Comparison of ENCODE assay signal across 14 mouse cellular contexts in genomic region chr13:18824420-18825123, GRCm38 (mm10).
DNase-seq lines count a peak whose midpoint lies in the region; ATAC-seq and TF ChIP-seq lines count a peak whose summit lies in the region.
"Had no signal": no experiment of that assay in that cellular context is flagged by ENCODE, and none has a peak within 500 bp of the region (broad histone marks: within the 10 kb centered on the region; RNA-seq: fewer than 3 reads in every experiment).

No protein-coding gene starts in this region.

- TF ChIP-seq POLR2A in kidney, adult 2 months (IDR thresholded peaks at IDR 0.05; ENCODE audit: low read depth, low read length) = no peak

- DNase-seq in frontal cortex, postnatal 25 days (ENCODE audit: low spot score in 2 of 2) = no peak
- peak; percentile 64 for DNase-seq in brain, adult 2 months (ENCODE audit: low read depth, low spot score)
- DNase-seq in forebrain, postnatal 0 days = peak; percentile 46
- DNase-seq in heart, postnatal 25 days (ENCODE audit: low spot score) = no peak
- no peak for DNase-seq in kidney, adult 2 months
- DNase-seq: adrenal gland, adult 2 months; heart, postnatal 10 days; kidney, postnatal 36 days; lung, postnatal 10 days had no signal

- H3K4me1 ChIP-seq in forebrain, postnatal 0 days (ENCODE audit: insufficient read depth) = no peaks in the 10 kb centered on the region
- H3K4me1 ChIP-seq in midbrain, embryonic 13.5 days (replicated peaks) = peaks cover 12% of the 10 kb centered on the region
- no peaks in the 10 kb centered on the region for H3K4me1 ChIP-seq in intestine, postnatal 0 days (replicated peaks; ENCODE audit: control insufficient read depth, insufficient read depth, low read length)
- no peaks in the 10 kb centered on the region for H3K4me1 ChIP-seq in kidney, adult 2 months (ENCODE audit: control insufficient read depth, insufficient read depth, low read length)

- no peak overlapping the region for H3K4me2 ChIP-seq in forebrain, postnatal 0 days (ENCODE audit: low read depth)
- 0 out of 2 replicates have a peak overlapping the region, but pooled peaks have one; percentile 1 for H3K4me2 ChIP-seq in midbrain, embryonic 13.5 days (replicated peaks)
- no peak overlapping the region for H3K4me2 ChIP-seq in intestine, postnatal 0 days (replicated peaks; ENCODE audit: low read depth)
- H3K4me2 ChIP-seq: liver, embryonic 11.5 days had no signal

- 56% methylated on average over 10 of the region's 10 CpGs for WGBS in forebrain, postnatal 0 days
- WGBS in midbrain, embryonic 13.5 days = 54% methylated on average over 10 of the region's 10 CpGs
- WGBS in intestine, postnatal 0 days = 69% methylated on average over 10 of the region's 10 CpGs
- WGBS in kidney, adult 2 months = 86% methylated on average over 10 of the region's 10 CpGs

- H3K36me3 ChIP-seq in forebrain, postnatal 0 days (ENCODE audit: insufficient read depth) = peaks cover 19% of the 10 kb centered on the region
- H3K36me3 ChIP-seq in midbrain, embryonic 13.5 days = peaks cover 9% of the 10 kb centered on the region
- H3K36me3 ChIP-seq in intestine, postnatal 0 days (ENCODE audit: control insufficient read depth, insufficient read depth) = peaks cover 27% of the 10 kb centered on the region
- H3K36me3 ChIP-seq in kidney, adult 2 months (ENCODE audit: control insufficient read depth, insufficient read depth, low read length) = peaks cover 3% of the 10 kb centered on the region

- no peak for TF ChIP-seq CTCF in forebrain, postnatal 0 days (IDR thresholded peaks at IDR 0.05; ENCODE audit: low read depth)
- no peak for TF ChIP-seq CTCF in intestine, postnatal 0 days (IDR thresholded peaks at IDR 0.05; ENCODE audit: low read depth)
- no peak for TF ChIP-seq CTCF in kidney, adult 2 months (conservative IDR thresholded peaks at IDR 0.05; ENCODE audit: insufficient read depth, insufficient read length, low read depth, low read length)

- H3K4me3 ChIP-seq in forebrain, postnatal 0 days (ENCODE audit: low read depth, low read length) = no peak overlapping the region
- H3K4me3 ChIP-seq in midbrain, embryonic 13.5 days (replicated peaks) = no peak overlapping the region
- no peak overlapping the region for H3K4me3 ChIP-seq in intestine, postnatal 0 days (ENCODE audit: low read depth, low read length)
- no peak overlapping the region for H3K4me3 ChIP-seq in kidney, adult 2 months (ENCODE audit: insufficient read depth, low read depth, low read length)

- peak; percentile 65 for ATAC-seq in frontal cortex, adult (ENCODE audit: low TSS enrichment)
- ATAC-seq in forebrain, postnatal 0 days = peak; percentile 82
- ATAC-seq in midbrain, embryonic 13.5 days = peak; percentile 79
- ATAC-seq in intestine, postnatal 0 days = no peak
- ATAC-seq: intestine, embryonic 16.5 days had no signal

- H3K9me3 ChIP-seq in forebrain, postnatal 0 days (ENCODE audit: low read length) = no peaks in the 10 kb centered on the region
- no peaks in the 10 kb centered on the region for H3K9me3 ChIP-seq in midbrain, embryonic 13.5 days
- no peaks in the 10 kb centered on the region for H3K9me3 ChIP-seq in intestine, postnatal 0 days (ENCODE audit: control insufficient read depth)

- H3K9ac ChIP-seq in forebrain, postnatal 0 days = no peak overlapping the region
- no peak overlapping the region for H3K9ac ChIP-seq in midbrain, embryonic 13.5 days (replicated peaks)
- H3K9ac ChIP-seq in intestine, postnatal 0 days (ENCODE audit: low read depth, low read length) = no peak overlapping the region

- H3K27ac ChIP-seq in forebrain, postnatal 0 days (ENCODE audit: low read depth, low read length) = peak overlapping the region; percentile 57
- H3K27ac ChIP-seq in midbrain, embryonic 13.5 days = peak overlapping the region; percentile 71
- no peak overlapping the region for H3K27ac ChIP-seq in intestine, postnatal 0 days (ENCODE audit: low read depth, low read length)
- H3K27ac ChIP-seq in kidney, adult 2 months (ENCODE audit: insufficient read depth, low read depth, low read length) = no peak overlapping the region

- no peaks in the 10 kb centered on the region for H3K27me3 ChIP-seq in forebrain, postnatal 0 days (ENCODE audit: insufficient read depth, low read length)
- H3K27me3 ChIP-seq in midbrain, embryonic 13.5 days = no peaks in the 10 kb centered on the region
- H3K27me3 ChIP-seq in intestine, postnatal 0 days (replicated peaks; ENCODE audit: control insufficient read depth, insufficient read depth, low read length) = no peaks in the 10 kb centered on the region
- no peaks in the 10 kb centered on the region for H3K27me3 ChIP-seq in kidney, adult 2 months (replicated peaks; ENCODE audit: control insufficient read depth, insufficient read depth, low read length)

- intact Hi-C loops in heart, postnatal 25 days (cut with DNase I) = no loop called here

Comparison
In these comparisons a context has a peak if more than half of its experiments do, and no peak if none do; other contexts are left out.
1. DNase-seq: peak in brain, adult 2 months (single experiment) and forebrain, postnatal 0 days (single experiment); none in frontal cortex, postnatal 25 days (0 of 2), heart, postnatal 25 days (single experiment) and kidney, adult 2 months (single experiment).
2. H3K27ac ChIP-seq: peak in forebrain, postnatal 0 days (single experiment) and midbrain, embryonic 13.5 days (single experiment); none in intestine, postnatal 0 days (single experiment) and kidney, adult 2 months (single experiment).